Mouse (Mus musculus) leukemia stem cell, adult 10-12 weeks (primary cell): Measurements from ENCODE around the gene Zfp423. TPM values are rescaled to one million over a fixed set of nuclear protein-coding genes. Genes with fewer than 3 reads are reported as not detected.

Experiments used
- polyA plus RNA-seq: library from polyadenylated mRNA; stranded (reverse); fragments of >175 nt; gene quantifications from 2 replicates; pipeline ENCODE4 v1.2.3, GENCODE M21; 2012; ENCODE audit warnings: low replicate concordance

Gene Zfp423
- 0.11 and 0.13 TPM in 2 replicates for polyA plus RNA-seq

DNA sequence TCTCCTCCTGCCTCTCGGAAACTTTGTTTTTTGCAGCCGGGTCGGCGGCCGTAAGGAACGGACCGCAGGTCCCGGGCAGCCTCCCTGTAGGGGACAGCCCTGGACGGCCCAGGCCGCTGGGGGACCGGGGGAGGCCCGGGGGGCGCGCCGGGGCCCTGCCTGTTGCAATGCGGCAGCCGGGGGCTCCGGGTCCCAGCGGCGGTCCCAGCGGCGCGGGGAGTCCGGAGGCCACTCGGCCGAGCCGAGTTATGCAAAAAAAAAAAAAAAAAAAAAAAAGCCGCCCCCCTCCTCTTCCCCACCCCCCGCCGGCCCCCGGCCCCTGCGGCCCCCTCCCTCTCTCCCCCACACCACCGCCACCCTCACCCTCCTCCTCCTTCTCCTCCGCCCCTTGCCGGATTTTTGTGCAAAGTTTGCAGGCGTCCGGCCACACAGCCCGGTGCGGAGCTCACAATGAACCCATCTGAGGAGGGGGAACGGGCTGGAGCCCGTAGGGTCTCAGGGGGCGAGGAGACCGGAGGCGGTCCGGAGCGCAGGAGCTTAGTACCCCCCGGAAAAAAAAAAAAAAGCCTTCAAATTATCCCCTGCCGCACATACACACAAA, at the start of gene Zfp423:
TSS of gene Zfp423 (minus strand) at position 276 of the 601 bp plus-strand sequence.

Other genes with a start within 250 kb of the Zfp423 start
- gene Cnep1r1, start 159.2 kb upstream of the Zfp423 start, polyA plus RNA-seq, result 4.7 and 6.3 TPM in 2 replicates
- 9.9 and 22.2 TPM in 2 replicates for gene Heatr3, start 178.3 kb upstream of the Zfp423 start, polyA plus RNA-seq
- 18.0 and 30.0 TPM in 2 replicates for gene Tent4b, start 239.6 kb upstream of the Zfp423 start, polyA plus RNA-seq